Mouse (Mus musculus) intestine, embryonic 16.5 days (tissue): Measurements from ENCODE around the gene Otud3. TPM values are rescaled to one million over a fixed set of nuclear protein-coding genes. Genes with fewer than 3 reads are reported as not detected.
A peak's percentile ranks its signal among the peaks of the same experiment; 100 is the strongest.
"Not testable (repeated sequence)": the region's sequence is repeated elsewhere in the genome, so short reads cannot be mapped to it uniquely, and the experiment has no call there.

Experiments
- ATAC-seq: fragments of 200-750 bp; cut with Nextera tagmentation; 2 replicates; pipeline ENCODE4 v1.8.0; 2017; ENCODE audit warnings: moderate TSS enrichment, moderate library complexity
- H3K27ac ChIP-seq: fragments of 300-500 bp; sonication (generic); 2 replicates; pipeline ENCODE4 v1.5.1; 2014; ENCODE audit warnings: mild to moderate bottlenecking, low read length
- H3K27me3 ChIP-seq: fragments of 300-500 bp; sonication (generic); replicated peaks from 2 replicates; pipeline ENCODE4 v1.6.1; 2014; ENCODE audit warnings: low read length, control low read depth, mixed read lengths; ENCODE audit not compliant: control insufficient read depth, insufficient read depth
- H3K36me3 ChIP-seq: fragments of 300-500 bp; sonication (generic); 2 replicates; pipeline ENCODE4 v1.6.1; 2014; ENCODE audit warnings: low read length, control low read depth; ENCODE audit not compliant: control insufficient read depth, insufficient read depth
- H3K4me1 ChIP-seq: fragments of 300-500 bp; sonication (generic); 2 replicates; pipeline ENCODE4 v1.6.1; 2014; ENCODE audit warnings: low read length, control low read depth, mixed read lengths; ENCODE audit not compliant: control insufficient read depth, insufficient read depth
- H3K4me2 ChIP-seq: fragments of 300-500 bp; sonication (generic); 2 replicates; pipeline ENCODE4 v1.6.1; 2014; ENCODE audit warnings: low read depth, low read length, control low read depth
- H3K4me3 ChIP-seq: fragments of 300-500 bp; sonication (generic); 2 replicates; pipeline ENCODE4 v1.5.1; 2014; ENCODE audit warnings: mild to moderate bottlenecking, low read length
- H3K9ac ChIP-seq: fragments of 300-500 bp; sonication (generic); 2 replicates; pipeline ENCODE4 v1.6.1; 2014; ENCODE audit warnings: low read depth, low read length
- H3K9me3 ChIP-seq: fragments of 300-500 bp; sonication (generic); 2 replicates; pipeline ENCODE4 v1.6.1; 2016; ENCODE audit warnings: low read length, control low read depth; ENCODE audit not compliant: control insufficient read depth
- WGBS: fragments of 180-500 bp; shearing (Covaris S2); extraction: QIAGEN DNeasy Blood & Tissue Kit; methylation state at CpG from one replicate; pipeline ENCODE4 v1.1.7; 2014; 5-methylcytosine and 5-hydroxymethylcytosine counted together
- polyA plus RNA-seq: library from polyadenylated mRNA; unstranded; fragments of >200 nt; fragmentation: Nextera tagmentation; extraction: Ambion mirVana; gene quantifications from 2 replicates; pipeline ENCODE4 v1.2.1, GENCODE M21; 2015

The Otud3 gene
- polyA plus RNA-seq, 1 experiment from 2014 or later: 4.6 TPM

DNA sequence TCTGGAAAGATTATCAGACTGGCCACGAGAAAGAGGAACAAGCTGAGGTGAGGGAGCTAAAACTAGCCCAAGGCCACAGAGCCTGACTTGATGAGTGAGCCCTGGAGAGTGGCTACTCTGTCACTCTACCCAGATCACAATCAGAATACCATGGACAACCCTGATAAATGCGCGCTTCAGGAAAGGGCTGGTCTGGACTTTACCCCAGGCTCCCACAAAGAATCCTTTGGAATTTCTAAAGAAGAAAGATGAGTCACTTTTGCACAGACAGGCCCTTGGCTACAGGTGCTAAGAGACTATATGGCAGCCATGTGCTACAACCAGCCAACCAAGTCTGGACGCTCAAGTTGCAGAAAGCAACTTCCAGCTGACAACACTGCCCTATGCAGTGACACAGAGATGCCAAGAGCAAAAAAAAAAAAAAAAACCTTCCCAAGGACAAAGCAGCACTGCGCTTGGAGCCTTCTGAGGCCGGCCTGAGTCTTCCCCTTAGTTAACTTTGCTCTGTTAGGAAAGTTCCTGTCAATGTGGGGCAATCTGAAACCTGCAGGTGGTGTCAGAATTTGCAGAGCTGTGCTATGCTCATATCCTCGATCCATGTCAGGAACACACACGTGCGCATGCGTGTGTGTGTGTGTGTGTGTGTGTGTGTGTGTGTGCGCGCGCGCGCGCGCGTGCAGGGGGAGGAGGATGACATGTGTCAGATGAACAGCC lies 8.0 kb downstream of the Otud3 start:
- Histone ChIP-seq H3K4me3 (no peak overlapping the region), H3K9ac (no peak overlapping the region), H3K4me2 (no peak overlapping the region), H3K27me3 (no peaks in the 10 kb centered on the region), H3K27ac (peak overlapping the region; percentile 45; the same call in 1 of the 2 replicates), H3K36me3 (peaks cover 27% of the 10 kb centered on the region), H3K9me3 (no peaks in the 10 kb centered on the region), H3K4me1 (0 out of 2 replicates have a peak, but pooled peaks cover 3% of the 10 kb centered on the region)
- 87% methylated on average over 18 of the region's 18 CpGs for WGBS
- peak; percentile 67 for ATAC-seq

- H3K4me2 ChIP-seq: no peak overlapping the region
- no peak overlapping the region for H3K4me3 ChIP-seq
- H3K4me1 ChIP-seq: no peaks in the 10 kb centered on the region
- ATAC-seq: no peak
- H3K36me3 ChIP-seq: peaks cover 36% of the 10 kb centered on the region
- 62% methylated on average over 7 of the region's 7 CpGs for WGBS
- no peak overlapping the region for H3K27ac ChIP-seq
- H3K27me3 ChIP-seq: no peaks in the 10 kb centered on the region
- no peaks in the 10 kb centered on the region for H3K9me3 ChIP-seq
- no peak overlapping the region for H3K9ac ChIP-seq
Measured at GRCm38 (mm10) chr4:138899361-138899760, 14.4 kb downstream of the Otud3 start.

GRCm38 (mm10) chr4:138893789-138894188 lies 20.0 kb downstream of the Otud3 start:
- 89% methylated on average over 11 of the region's 11 CpGs for WGBS
- not testable (repeated sequence) for H3K9ac ChIP-seq, H3K27me3 ChIP-seq, H3K4me1 ChIP-seq, H3K27ac ChIP-seq, H3K4me3 ChIP-seq, H3K9me3 ChIP-seq, ATAC-seq, H3K4me2 ChIP-seq
- peaks cover 22% of the 10 kb centered on the region for H3K36me3 ChIP-seq

DNA sequence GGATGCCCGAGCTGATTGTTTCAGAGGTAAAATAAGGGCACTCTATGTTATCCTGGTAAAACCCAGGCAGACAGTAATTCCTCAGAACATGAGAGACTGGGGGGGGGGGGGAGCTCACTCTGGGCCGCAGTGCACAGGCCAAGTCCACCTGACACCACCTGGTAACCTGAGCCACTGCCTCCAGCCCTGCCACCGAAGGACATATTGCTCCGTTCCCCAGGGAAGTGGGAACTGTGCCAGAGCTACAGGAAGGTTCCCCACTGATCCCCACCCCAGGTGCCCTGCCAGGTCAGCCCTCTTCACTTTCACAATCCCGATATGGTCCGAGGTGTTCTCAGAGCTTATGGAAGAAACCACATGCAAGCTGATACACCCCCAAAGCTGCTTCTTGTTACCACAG lies 21.1 kb downstream of the Otud3 start:
- Histone ChIP-seq H3K27ac (no peak overlapping the region), H3K4me2 (no peak overlapping the region), H3K27me3 (no peaks in the 10 kb centered on the region), H3K36me3 (peaks cover 20% of the 10 kb centered on the region), H3K4me1 (peaks cover 2% of the 10 kb centered on the region; the same call in 1 of the 2 replicates), H3K4me3 (no peak overlapping the region), H3K9ac (no peak overlapping the region), H3K9me3 (no peaks in the 10 kb centered on the region)
- ATAC-seq: peak; percentile 68; the same call in 1 of the 2 replicates
- WGBS: 84% methylated on average over 6 of the region's 6 CpGs

DNA sequence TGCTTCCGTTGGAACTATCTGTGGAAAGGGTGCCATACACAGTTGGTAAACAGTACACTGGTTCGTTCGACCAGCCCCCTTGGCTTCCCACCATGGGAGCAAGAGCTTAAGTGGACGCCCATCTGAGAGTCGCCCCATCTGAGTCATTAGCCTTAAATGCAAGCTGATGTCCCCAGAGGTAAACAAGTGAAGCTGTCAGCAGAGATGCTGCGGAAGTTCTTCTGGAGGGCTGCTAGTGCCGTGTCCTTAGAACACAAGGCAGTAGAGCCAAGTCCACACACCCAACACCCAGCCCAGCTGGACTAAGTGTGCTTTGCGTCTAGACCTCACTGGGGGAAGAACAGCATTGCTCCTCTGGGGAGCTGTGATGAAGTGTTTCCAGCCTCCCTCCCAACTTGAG lies 24.1 kb downstream of the Otud3 start:
- Histone ChIP-seq H3K4me3 (no peak overlapping the region), H3K27me3 (no peaks in the 10 kb centered on the region)

GRCm38 (mm10) chr4:138889165-138889564 lies 24.6 kb downstream of the Otud3 start:
- H3K9ac ChIP-seq: no peak overlapping the region
- no peaks in the 10 kb centered on the region for H3K27me3 ChIP-seq
- H3K4me1 ChIP-seq: peaks cover 2% of the 10 kb centered on the region; the same call in 1 of the 2 replicates
- WGBS: 59% methylated on average over 7 of the region's 7 CpGs
- ATAC-seq: no peak
- no peaks in the 10 kb centered on the region; the same call in 1 of the 2 replicates for H3K36me3 ChIP-seq
- no peaks in the 10 kb centered on the region for H3K9me3 ChIP-seq
- no peak overlapping the region for H3K4me2 ChIP-seq
- H3K4me3 ChIP-seq: no peak overlapping the region
- H3K27ac ChIP-seq: no peak overlapping the region

More for the DNA sequence above, 24.1 kb downstream of the Otud3 start:
- no peak for ATAC-seq
- H3K4me1 ChIP-seq: peaks cover 2% of the 10 kb centered on the region; the same call in 1 of the 2 replicates
- H3K36me3 ChIP-seq: no peaks in the 10 kb centered on the region; the same call in 1 of the 2 replicates
- 59% methylated on average over 8 of the region's 8 CpGs for WGBS
- H3K27ac ChIP-seq: no peak overlapping the region
- no peak overlapping the region for H3K4me2 ChIP-seq
- no peaks in the 10 kb centered on the region for H3K9me3 ChIP-seq
- no peak overlapping the region for H3K9ac ChIP-seq

DNA sequence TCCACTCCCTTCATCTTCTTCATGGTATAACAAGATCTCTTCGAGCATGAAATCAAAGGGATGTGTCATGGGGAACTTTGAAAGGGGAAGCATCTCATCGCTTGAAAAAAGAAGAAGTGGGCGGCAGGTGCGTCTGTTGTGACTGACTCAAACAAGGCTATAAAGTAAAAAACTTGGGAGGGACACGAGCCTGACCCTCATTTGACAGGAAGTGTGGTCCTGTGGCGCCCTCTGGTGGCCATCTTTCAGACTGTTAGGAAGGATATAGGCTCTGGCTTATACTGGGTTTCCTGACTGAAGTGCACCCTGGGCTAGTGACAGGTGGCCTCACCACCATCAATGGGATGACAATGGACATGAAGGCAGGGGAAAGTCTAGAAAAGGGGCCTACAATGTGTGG lies 29.5 kb downstream of the Otud3 start:
- no peaks in the 10 kb centered on the region for H3K9me3 ChIP-seq
- no peaks in the 10 kb centered on the region for H3K4me1 ChIP-seq
- H3K9ac ChIP-seq: no peak overlapping the region
- H3K36me3 ChIP-seq: no peaks in the 10 kb centered on the region
- no peaks in the 10 kb centered on the region for H3K27me3 ChIP-seq
- 16% methylated on average over 6 of the region's 6 CpGs for WGBS
- ATAC-seq: no peak
- H3K4me2 ChIP-seq: no peak overlapping the region
- H3K4me3 ChIP-seq: no peak overlapping the region
- H3K27ac ChIP-seq: no peak overlapping the region

DNA sequence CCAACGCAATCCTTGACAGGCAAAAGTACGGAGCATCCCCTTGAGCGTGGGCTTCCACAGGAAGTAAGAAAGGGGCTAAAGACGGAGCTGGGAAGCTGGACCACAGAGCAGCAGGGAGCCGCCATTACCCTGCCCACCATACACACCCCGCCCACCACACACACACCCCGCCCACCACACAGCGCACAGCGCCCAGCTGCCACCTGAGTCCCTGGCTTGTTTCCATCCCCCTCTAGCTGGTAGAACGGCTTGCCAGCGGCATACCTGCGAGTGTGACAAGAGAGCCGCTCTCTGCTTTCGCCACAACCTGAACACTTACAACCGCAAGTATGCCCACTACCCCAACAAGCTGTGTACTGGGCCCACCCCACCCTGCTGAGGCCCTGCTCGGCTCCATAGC lies 31.6 kb downstream of the Otud3 start:
- Histone ChIP-seq H3K36me3 (no peaks in the 10 kb centered on the region), H3K4me1 (peaks cover 2% of the 10 kb centered on the region; the same call in 1 of the 2 replicates), H3K4me2 (peak overlapping the region; percentile 10; the same call in 1 of the 2 replicates), H3K9ac (no peak overlapping the region), H3K4me3 (no peak overlapping the region), H3K27ac (no peak overlapping the region), H3K27me3 (no peaks in the 10 kb centered on the region), H3K9me3 (no peaks in the 10 kb centered on the region)
- no peak for ATAC-seq
- WGBS: 16% methylated on average over 16 of the region's 16 CpGs

- 79% methylated on average over 7 of the region's 7 CpGs for WGBS
- Histone ChIP-seq H3K27ac (no peak overlapping the region), H3K9ac (no peak overlapping the region), H3K9me3 (no peaks in the 10 kb centered on the region), H3K4me3 (no peak overlapping the region), H3K4me2 (no peak overlapping the region), H3K27me3 (no peaks in the 10 kb centered on the region), H3K4me1 (peaks cover 2% of the 10 kb centered on the region; the same call in 1 of the 2 replicates), H3K36me3 (no peaks in the 10 kb centered on the region)
- ATAC-seq: peak; percentile 59
Measured at GRCm38 (mm10) chr4:138880811-138881584, 32.7 kb downstream of the Otud3 start.
